Mouse (Mus musculus): ENCODE measurements around the gene Slc34a3. TPM values are rescaled to one million over a fixed set of nuclear protein-coding genes. Genes with fewer than 3 reads are reported as not detected.

Slc34a3 gene
- total and polyA plus RNA-seq, 3 experiments = not detected

- dilution Hi-C loops (cut with MboI; ENCODE audit: extremely low pct_ligation_motif_present, extremely low pct_unique_long_range_greater_than_20kb, low sequenced_read_pairs) = no loop called here
- peak within 1 kb of the TSS; percentile 98 for H3K27ac ChIP-seq (ENCODE audit: insufficient read depth, low read depth)
- peak within 1 kb of the TSS; percentile 92 for H3K9ac ChIP-seq (ENCODE audit: insufficient read depth, low read depth)
- in situ Hi-C loops (cut with MboI; ENCODE audit: low pct_ligation_motif_present, low pct_unique_long_range_greater_than_20kb, low sequenced_read_pairs) = no loop called here
- H3K4me2 ChIP-seq (ENCODE audit: insufficient read depth, low read depth, poor library complexity, severe bottlenecking) = peak within 1 kb of the TSS; percentile 76
- DNase-seq (ENCODE audit: extremely low read depth) = peak; percentile 99
- H3K27me3 ChIP-seq (replicated peaks) = peaks cover 6% of the 10 kb centered on the region
- H3K4me1 ChIP-seq (ENCODE audit: control insufficient read depth in 1 of 2, insufficient read depth in 2 of 2) = peaks cover 13 to 34% of the 10 kb centered on the region in 2 experiments; a peak in 3 of 4 replicates
- H3K79me2 ChIP-seq (replicated peaks; ENCODE audit: control insufficient read depth, extremely low read depth, insufficient read depth, poor library complexity, severe bottlenecking) = peaks cover 9% of the 10 kb centered on the region
- H3K9me3 ChIP-seq (replicated peaks; ENCODE audit: low read length) = no peaks in the 10 kb centered on the region
- peaks cover 22 to 26% of the 10 kb centered on the region in 2 experiments for H3K36me3 ChIP-seq (replicated peaks in 1 of 2; ENCODE audit: control insufficient read depth in 1 of 2, insufficient read depth in 1 of 2, low read length in 1 of 2)
- H3K4me3 ChIP-seq (replicated peaks in 1 of 3; ENCODE audit: low read depth in 2 of 3, low read length in 2 of 3, poor library complexity in 1 of 3) = peak within 1 kb of the TSS; percentile 64 to 99 (median 82)
- TF ChIP-seq MXI1 (IDR thresholded peaks at IDR 0.05; ENCODE audit: low read depth, low read length) (peak; percentile 86), POLR2A (IDR thresholded peaks at IDR 0.05; ENCODE audit: low read depth, low read length) (peak; percentile 98), JUND (conservative IDR thresholded peaks at IDR 0.05; ENCODE audit: low read depth, low read length) (no peak), CTCF (conservative IDR thresholded peaks at IDR 0.05 in 1 of 2, IDR thresholded peaks at IDR 0.05 in 1 of 2; ENCODE audit: low read depth in 2 of 2, low read length in 2 of 2) (no peak), CHD1 (IDR thresholded peaks at IDR 0.05; ENCODE audit: low read depth, low read length) (no peak), USF1 (IDR thresholded peaks at IDR 0.05; ENCODE audit: low read depth, low read length) (no peak; the same call in 1 of the 2 replicates), POLR2AphosphoS2 (IDR thresholded peaks at IDR 0.05; ENCODE audit: low read depth, low read length) (peak; percentile 98), E2F4 (IDR thresholded peaks at IDR 0.05; ENCODE audit: insufficient replicate concordance, low read depth, low read length) (0 out of 2 replicates have a peak, but pooled peaks have one; percentile 23), EP300 (IDR thresholded peaks at IDR 0.05; ENCODE audit: low read length) (no peak), ZNF384 (IDR thresholded peaks at IDR 0.05; ENCODE audit: low read depth, low read length) (no peak), USF2 (conservative IDR thresholded peaks at IDR 0.05; ENCODE audit: low read depth, low read length) (no peak), UBTF (IDR thresholded peaks at IDR 0.05; ENCODE audit: low read depth, low read length) (no peak), HCFC1 (IDR thresholded peaks at IDR 0.05; ENCODE audit: low read depth, low read length) (peak; percentile 52), NELFE (IDR thresholded peaks at IDR 0.05; ENCODE audit: low read depth, low read length) (peak; percentile 99), BHLHE40 (IDR thresholded peaks at IDR 0.05; ENCODE audit: low read depth, low read length) (peak; percentile 45; the same call in 1 of the 2 replicates), MAFK (IDR thresholded peaks at IDR 0.05; ENCODE audit: insufficient replicate concordance, low read length) (no peak), MAX (IDR thresholded peaks at IDR 0.05; ENCODE audit: low read length) (peak; percentile 64; the same call in 1 of the 2 replicates), NRF1 (IDR thresholded peaks at IDR 0.05; ENCODE audit: low read depth, low read length) (peak; percentile 80), ELF1 (IDR thresholded peaks at IDR 0.05; ENCODE audit: low read depth, low read length) (0 out of 2 replicates have a peak, but pooled peaks have one; percentile 7), KAT2A (IDR thresholded peaks at IDR 0.05; ENCODE audit: insufficient replicate concordance, low read length) (0 out of 2 replicates have a peak, but pooled peaks have one; percentile 61), GABPA (IDR thresholded peaks at IDR 0.05; ENCODE audit: insufficient replicate concordance, low read depth, low read length) (no peak), RCOR1 (conservative IDR thresholded peaks at IDR 0.05; ENCODE audit: low read depth, low read length) (no peak), ETS1 (conservative IDR thresholded peaks at IDR 0.05; ENCODE audit: low read depth, low read length) (no peak), RAD21 (IDR thresholded peaks at IDR 0.05; ENCODE audit: low read depth, low read length) (no peak), IRF4 (IDR thresholded peaks at IDR 0.05; ENCODE audit: low read depth, low read length) (peak; percentile 42; the same call in 1 of the 2 replicates), ZMIZ1 (IDR thresholded peaks at IDR 0.05; ENCODE audit: low read depth, low read length) (peak; percentile 99), JUN (IDR thresholded peaks at IDR 0.05; ENCODE audit: insufficient read depth, low read depth, low read length) (no peak), SIN3A (IDR thresholded peaks at IDR 0.05; ENCODE audit: low read length) (peak; percentile 86; the same call in 1 of the 2 replicates), TBP (conservative IDR thresholded peaks at IDR 0.05; ENCODE audit: low read depth, low read length) (peak; percentile 98), ZC3H11A (IDR thresholded peaks at IDR 0.05; ENCODE audit: low read depth, low read length) (no peak), MAZ (IDR thresholded peaks at IDR 0.05; ENCODE audit: low read depth, low read length) (no peak), TCF12 (IDR thresholded peaks at IDR 0.05; ENCODE audit: low read depth, low read length) (peak; percentile 95), PAX5 (IDR thresholded peaks at IDR 0.05; ENCODE audit: low read length) (no peak), CHD2 (IDR thresholded peaks at IDR 0.05; ENCODE audit: low read length) (no peak), MEF2A (IDR thresholded peaks at IDR 0.05; ENCODE audit: borderline replicate concordance, low read depth, low read length) (no peak; the same call in 1 of the 2 replicates), SMC3 (IDR thresholded peaks at IDR 0.05; ENCODE audit: low read depth, low read length) (no peak), MYC (IDR thresholded peaks at IDR 0.05; ENCODE audit: low read depth, low read length) (peak; percentile 77; the same call in 1 of the 2 replicates), ZKSCAN1 (IDR thresholded peaks at IDR 0.05; ENCODE audit: borderline replicate concordance, low read depth, low read length) (no peak)
Measured at GRCm38 (mm10) chr2:25224492-25224765, 9.7 kb downstream of the Slc34a3 start, which contains the start of gene Tubb4b. TSS of gene Tubb4b (minus strand) at chr2:25224702.

Data from CH12.LX (cell line).